Mouse (Mus musculus) heart, adult 18-20 months (tissue): ENCODE results near the gene Ralgapa2. TPM values are rescaled to one million over a fixed set of nuclear protein-coding genes. Genes with fewer than 3 reads are reported as not detected.
A peak's percentile ranks its signal among the peaks of the same experiment; 100 is the strongest.

ENCODE experiments used
- DNase-seq, 2 experiments: peaks; one replicate each; pipeline ENCODE4 v3.0.0; 2021 to 2022; ENCODE audit warnings: mixed read lengths in 1 of 2
- total RNA-seq, 2 experiments: library from RNA; stranded (reverse); gene quantifications; 2 replicates each; pipeline ENCODE4 v1.2.3; 2021

Gene Ralgapa2
- total RNA-seq, 2 experiments from 2014 or later: 38.7 to 41.1 TPM

DNA sequence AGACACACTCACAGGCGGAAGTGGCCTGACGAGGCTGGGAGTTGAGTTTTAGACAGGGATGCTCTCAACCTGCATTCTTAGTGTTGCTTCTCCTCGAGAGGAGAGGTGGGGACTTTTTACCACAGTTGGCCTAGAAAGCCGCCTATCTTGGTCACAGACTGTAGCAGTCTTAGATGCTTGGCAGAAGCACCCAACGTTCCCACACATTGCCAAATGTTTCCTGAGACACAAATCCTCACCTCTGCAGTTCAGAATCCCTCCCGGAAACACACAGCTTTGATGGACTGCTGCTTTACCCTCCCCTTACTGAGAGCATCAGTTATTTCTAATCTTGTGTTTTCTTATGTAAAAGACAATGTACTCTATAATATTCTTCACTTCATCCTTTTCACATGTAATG is 155.6 kb downstream of the Ralgapa2 start:
- no peak for DNase-seq

GRCm38 (mm10) chr2:146350230-146350629 is 161.9 kb downstream of the Ralgapa2 start:
- DNase-seq: no peak

DNA sequence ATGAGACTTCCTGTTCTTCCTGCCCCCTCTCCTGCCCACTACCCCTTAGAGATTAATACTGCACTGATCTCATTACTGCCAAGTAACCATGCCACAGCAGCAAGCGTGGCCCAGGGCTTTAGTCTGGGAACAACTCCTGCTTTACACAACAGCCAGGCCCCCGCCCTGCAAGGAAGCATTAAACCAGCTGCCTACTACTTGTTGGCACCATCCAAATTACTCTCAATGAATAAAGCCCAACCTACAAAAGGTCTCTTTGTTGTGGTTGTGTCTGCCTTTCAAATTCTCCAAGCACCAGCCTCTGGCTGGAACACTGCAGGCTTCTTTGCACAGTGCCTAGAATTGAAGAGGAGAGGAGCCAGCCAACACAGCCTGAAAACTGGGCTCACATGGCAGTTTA is 164.2 kb downstream of the Ralgapa2 start:
- no peak for DNase-seq

DNA sequence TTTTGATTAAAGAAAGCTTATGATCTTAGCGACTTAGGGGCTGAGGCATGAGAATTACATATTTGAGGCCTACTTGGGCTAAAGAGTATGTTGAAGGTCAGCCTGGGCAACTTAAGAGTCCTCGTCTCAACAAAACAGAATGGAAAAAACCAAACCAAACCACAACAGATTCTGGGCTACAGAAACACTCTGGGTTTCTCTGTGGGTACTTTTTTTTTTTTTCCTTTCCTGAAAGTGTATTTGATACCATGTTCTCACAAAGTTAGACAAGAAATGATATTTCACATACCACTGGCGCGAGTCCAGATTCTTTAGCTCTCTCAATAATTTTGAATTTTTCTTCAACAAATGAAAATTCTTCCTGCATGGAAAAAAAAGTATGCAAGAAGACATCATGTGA is 172.1 kb downstream of the Ralgapa2 start:
- no peak for DNase-seq

GRCm38 (mm10) chr2:146337540-146337939 is 174.6 kb downstream of the Ralgapa2 start:
- no peak for DNase-seq

DNA sequence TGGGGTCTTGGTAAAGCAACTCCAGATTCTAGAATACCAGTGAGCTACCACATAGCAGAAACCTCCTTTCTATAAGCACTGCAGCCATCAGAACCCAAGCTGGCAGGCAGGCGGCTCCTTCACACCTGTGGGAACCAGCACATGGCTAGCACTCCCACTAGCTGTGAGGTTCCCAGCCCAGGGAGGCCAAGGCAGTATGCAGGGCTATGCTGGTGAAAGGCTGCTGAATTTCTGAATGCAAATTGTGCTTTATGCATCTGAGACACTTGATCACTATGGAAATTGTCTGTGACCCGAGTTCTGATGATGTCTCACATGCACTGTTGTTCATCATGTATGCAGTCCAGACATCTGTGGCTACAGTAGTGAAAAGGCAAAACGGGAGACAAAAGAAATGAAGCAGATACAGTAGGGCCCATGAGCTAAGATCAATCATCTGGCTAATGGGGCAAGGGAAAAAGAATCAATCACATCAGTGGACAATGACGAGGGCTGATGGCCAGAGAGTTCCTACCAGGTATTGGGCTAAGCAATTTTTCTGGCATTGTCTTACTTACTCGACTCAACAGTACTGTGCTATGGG is 180.2 kb downstream of the Ralgapa2 start:
- DNase-seq: no peak

GRCm38 (mm10) chr2:146330772-146331281 is 181.3 kb downstream of the Ralgapa2 start:
- DNase-seq: peak; percentile 18 to 22

DNA sequence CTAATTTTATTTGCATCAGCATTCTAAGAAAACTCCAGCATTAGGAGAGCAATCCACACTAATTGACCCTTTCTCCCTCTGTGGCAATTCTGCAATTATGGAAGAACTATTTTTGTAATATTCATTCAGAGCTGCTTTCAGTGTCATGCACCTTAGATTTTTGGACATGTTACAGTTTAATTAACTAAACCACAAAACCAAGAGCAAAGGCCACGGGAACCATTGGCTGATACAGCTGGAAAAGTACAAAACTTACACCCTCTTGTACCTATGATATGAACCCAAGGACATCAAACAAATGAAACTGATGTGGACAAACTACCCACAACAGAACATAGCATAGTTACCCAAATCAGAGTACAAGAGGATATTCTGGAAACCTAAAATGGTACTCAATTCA is 182.0 kb downstream of the Ralgapa2 start:
- no peak for DNase-seq

DNA sequence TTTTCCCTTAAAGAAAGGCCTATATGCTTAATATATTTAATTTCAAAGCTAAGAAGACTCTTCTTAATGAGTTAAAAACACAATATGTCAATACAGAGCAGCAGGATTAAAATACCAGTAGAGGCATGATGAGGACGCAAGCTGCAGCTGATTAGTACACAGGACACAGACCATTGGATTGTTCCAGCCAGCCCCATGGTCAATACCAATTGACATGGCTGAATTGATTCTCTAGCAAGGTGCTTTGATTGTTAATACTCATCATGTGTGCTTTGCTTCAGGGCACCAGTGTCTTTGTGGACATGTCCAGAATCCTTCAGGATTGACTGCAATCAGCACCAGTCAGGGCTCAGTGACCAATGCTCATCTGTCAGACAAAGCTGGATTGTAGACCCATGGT is 185.5 kb downstream of the Ralgapa2 start:
- DNase-seq: no peak

GRCm38 (mm10) chr2:146324907-146325715 is 187.0 kb downstream of the Ralgapa2 start:
- DNase-seq: no peak

DNA sequence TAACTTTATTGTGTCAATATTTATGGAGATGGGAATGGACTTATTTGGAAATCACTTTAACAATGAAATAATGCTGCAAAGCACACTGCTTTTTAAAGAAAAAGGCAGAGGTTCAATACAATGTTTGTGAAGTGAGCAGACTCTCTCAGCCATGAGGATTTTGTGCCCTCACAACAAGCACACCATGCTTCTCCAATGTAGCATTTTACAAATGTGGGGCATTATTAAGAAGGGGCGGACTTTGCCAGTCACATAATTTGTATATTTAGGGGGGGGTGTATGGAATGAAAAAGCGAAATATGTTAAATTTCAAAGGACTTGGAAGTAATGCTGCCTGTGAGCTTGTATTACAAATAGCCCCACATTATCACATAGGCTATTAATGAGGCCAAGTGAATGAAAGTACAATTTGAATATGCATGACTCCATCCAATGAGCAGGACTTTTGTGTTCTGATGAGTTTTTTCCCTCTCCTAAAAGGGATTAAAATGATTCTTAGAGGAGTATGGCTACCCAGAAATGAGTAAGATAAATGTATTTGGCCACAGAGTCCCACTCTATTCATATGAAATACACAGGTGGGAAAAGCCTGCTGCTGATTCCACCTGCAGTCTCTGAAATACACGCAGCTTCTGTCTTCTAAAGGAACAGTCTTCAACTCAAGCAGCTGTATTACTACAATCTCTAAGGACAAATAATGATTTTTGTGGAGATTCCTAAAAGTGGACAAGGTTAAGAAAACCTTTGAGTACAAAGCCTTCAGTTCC is 187.8 kb downstream of the Ralgapa2 start:
- DNase-seq: no peak

DNA sequence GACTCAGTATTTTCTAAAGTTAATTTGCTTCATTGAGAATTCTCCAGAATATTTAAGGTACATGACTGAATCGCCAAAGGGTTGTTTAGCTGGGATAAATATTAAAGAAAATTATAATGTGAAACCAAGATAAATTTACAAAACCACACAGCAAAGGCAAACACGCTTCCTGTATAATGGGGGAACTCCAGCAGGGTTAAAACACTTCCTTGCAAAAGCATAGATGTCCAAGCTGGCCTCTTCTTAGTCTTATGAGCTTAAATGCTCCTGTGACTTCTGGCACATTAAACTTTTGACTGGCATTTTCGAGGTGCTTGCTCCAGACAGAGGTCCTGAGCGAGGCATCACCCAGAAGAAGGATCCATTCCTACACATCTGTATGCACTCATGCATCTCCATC is 188.6 kb downstream of the Ralgapa2 start:
- no peak for DNase-seq

- no peak for DNase-seq
These were observed 189.4 kb downstream of the Ralgapa2 start for GRCm38 (mm10) chr2:146322770-146323169.

GRCm38 (mm10) chr2:146322019-146322418 is 190.1 kb downstream of the Ralgapa2 start:
- DNase-seq: no peak

DNA sequence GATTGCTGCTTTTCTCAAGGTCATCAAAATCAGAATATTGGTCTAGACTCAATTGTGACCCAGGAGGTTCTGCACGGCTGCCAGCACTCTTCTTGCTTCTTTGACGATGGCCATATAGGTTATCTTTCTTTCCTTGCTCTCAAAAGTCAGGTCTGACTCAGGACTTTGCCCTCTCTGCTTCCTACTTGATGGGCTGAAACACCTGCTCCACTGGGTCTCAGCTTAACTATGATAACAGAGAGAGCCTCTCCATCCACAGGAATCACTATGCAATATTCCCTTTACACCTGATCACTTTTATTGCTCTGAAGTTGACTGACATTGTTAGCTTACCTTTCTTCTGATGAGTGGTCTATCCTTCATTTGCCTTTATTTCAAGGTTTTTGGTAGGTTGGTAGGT is 191.5 kb downstream of the Ralgapa2 start:
- DNase-seq: no peak

GRCm38 (mm10) chr2:146314751-146315150 is 197.4 kb downstream of the Ralgapa2 start:
- DNase-seq: no peak

DNA sequence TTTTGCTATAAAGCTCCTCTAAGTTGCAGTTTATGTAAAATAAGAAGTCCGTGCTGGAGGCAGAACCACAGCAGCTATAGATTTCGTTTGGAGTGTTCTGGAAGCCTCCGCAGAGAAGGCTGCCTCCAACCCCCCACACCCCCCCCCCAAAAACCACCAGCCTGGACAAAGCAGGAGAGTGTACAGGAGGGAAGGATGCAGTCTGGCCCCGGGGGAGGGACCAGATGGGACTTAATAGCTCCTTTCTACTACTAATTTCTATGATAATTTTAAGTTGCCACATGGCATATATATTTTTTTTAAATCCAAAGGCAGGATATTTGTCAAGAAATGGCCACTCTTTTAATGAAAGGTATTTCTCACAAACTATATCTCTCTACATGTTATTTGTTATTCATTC is 198.3 kb downstream of the Ralgapa2 start:
- no peak for DNase-seq

- no peak for DNase-seq
These were observed 201.4 kb downstream of the Ralgapa2 start for GRCm38 (mm10) chr2:146310760-146311159.

DNA sequence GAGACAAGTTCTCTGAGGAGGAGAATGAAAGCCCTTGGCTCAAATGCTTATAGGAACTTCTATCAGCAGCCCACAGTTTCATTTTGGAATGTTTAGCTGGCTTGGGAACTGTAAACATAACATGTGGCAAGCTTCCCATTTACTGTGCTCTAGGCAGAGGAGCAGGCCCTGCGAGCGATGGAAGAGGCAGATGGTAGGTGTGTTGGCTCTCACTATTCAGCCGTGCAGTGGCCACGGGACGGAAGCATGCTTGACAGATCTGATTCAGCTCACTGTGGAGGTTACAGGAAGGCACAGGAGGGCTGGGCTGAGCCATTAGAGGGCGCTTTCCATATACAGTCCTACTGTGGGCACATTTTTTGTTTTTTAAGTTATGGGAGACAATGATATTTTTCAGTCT is 201.9 kb downstream of the Ralgapa2 start:
- DNase-seq: peak in 1 of 2 experiments; percentile 5

DNA sequence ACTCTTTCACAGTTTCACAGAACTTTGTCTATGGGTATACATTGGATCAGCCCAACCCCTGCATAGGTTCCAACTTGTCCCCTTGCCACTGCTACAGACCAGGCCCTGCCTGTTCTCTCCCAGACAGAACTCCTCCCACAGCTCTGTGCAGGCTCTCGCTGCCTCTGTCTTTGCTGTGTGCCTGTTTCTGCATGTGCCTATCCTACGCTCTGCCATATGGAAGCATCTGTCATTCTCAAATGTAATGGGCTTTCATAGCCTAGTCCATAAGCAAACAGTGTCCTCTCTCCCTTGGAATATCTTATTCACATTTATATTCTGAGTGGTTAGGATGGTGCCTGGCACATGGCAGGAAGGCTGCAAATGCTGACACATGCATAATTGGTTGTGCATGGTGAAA is 202.7 kb downstream of the Ralgapa2 start:
- no peak for DNase-seq

DNA sequence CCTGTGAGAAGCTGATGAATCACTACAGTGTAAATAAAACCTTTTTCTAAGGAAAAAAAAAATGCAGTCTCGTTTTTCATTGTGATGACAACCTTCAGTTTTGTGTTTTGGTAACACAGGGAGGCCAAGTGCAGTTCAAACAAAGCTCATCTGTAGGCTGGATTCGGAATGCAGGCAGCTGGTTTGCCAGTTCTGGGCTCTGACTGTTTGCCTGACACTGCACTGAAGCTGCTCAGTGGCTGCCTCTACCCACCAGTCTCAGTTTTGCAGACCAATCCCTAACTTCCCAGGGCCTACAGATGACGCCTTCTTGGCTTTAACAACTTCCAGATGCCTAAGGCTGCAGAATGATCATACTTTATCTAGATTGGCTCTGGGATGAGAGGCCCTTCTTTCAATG is 205.1 kb downstream of the Ralgapa2 start:
- no peak for DNase-seq

DNA sequence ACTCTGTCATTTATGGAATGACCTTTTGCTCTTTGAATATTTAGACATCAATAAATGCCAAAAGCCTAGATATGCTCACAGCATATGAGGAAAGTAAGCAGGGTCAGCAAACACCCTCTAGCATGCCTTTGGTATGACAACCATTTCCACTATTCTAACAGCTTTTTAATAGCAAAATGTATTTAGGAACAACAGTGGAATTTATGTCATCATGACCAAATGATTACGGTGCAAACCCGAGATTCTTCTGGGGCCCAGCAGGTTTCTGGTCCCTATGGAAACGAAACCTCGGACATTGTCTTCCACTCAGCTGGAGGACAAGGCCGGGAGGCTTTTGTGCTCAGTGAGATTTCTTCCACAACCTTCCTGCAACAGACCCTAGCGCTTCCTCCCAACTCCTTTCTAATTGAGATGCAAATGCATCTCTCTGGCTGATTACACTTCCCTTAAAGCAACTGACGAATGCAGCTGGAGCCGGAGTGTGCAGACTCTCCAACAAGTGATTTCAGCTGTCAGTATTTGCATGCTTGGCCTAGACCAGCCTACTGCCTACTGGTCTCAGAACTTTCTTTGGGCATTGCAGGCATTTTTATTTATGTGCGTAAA is 209.9 kb downstream of the Ralgapa2 start:
- no peak for DNase-seq
